Mouse (Mus musculus): ENCODE data around the gene Slc16a1. TPM values are rescaled to one million over a fixed set of nuclear protein-coding genes. Genes with fewer than 3 reads are reported as not detected.
"Not testable (repeated sequence)": the region's sequence is repeated elsewhere in the genome, so short reads cannot be mapped to it uniquely, and the experiment has no call there.

Gene Slc16a1
- total RNA-seq, 2 experiments from 2014 or later: 173 to 202 TPM

DNA sequence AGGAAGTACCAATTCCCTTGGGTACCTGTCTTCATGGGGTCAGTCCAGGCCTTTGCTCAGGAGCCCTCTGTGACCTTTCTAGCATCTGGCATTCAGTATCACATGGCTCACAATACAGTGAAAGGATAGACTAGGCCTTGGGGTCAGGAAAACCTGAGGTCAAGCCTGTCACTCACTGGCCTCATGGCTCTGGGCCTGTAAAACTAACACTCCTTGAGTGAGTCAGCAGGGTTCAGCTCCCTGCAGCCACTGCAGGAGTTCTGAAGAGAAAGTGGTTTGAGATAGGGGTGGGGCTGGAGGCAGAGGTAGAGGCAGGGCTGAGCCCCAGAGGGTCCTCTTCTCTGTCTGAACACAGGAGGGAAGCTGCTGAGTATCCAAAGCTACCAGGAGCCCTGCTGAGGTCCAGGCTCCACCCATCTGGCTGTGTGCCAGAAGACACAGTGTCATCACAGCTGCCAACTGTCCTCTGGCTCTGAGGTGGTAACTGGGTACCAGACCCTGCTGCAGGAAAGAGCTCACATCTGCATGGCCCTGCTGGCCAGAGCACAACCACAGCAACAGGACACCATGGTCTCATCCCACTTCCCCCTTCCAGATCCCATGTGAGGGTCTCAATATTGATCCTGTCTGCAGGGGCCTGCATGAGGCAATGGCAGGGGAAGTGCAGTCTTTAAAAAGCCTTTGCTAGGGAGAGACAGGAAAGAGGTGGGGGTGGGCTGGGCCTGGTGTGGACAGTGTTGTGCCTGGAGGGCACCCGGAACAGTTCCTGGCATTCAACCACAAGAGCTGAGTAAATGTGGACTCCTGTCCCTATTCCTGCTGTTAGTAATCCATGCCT lies 31.9 kb downstream of the Slc16a1 start:
- intact Hi-C loops (cut with DNase I): loop anchor here (10.0 kb wide), 1 partner anchor 656 kb away; no protein-coding TSS in a partner anchor
- not testable (repeated sequence) for DNase-seq

DNA sequence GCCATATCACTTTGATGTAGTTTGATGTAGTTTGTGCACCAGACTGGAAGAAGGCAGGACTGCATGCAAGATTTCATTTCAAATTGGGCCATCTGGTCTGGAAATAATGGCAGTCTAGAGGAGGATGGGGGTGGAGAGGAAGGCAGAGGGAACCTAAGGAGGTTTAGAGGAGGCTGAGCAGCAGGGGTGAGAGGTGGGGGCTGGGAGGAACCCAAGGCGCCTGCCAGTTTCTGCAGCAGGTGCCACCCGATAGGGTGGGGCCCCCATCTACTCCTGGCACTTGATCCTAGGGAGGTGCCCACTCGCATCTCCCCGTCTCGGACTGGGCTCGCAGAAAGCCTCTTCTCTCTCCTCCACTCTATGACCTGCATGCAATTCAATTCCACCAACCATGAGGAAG lies 33.1 kb downstream of the Slc16a1 start:
- DNase-seq: no peak
- intact Hi-C loops (cut with DNase I): loop anchor here (10.0 kb wide), 1 partner anchor 657 kb away; no protein-coding TSS in a partner anchor

DNA sequence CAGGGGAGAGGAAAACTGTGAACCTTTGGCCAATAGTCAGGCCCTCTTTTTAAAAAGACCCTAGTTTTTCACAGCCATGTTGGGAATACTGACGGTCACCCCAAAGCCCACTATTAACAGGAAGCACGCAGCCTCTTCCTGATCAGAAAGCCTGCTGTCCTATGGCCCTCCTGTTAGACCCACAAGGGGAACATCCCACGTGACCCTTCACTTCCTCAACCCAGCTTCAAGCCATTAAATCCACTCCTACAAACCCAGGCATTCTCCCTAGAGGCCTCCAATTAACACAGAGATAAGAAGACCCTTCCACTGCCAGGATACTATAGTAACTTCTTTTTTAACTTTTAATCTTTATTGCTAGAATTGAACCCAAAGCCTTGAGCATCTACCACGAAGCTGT lies 33.6 kb downstream of the Slc16a1 start:
- intact Hi-C loops (cut with DNase I): loop anchor here (10.0 kb wide), 1 partner anchor 657 kb away; no protein-coding TSS in a partner anchor
- no peak for DNase-seq

DNA sequence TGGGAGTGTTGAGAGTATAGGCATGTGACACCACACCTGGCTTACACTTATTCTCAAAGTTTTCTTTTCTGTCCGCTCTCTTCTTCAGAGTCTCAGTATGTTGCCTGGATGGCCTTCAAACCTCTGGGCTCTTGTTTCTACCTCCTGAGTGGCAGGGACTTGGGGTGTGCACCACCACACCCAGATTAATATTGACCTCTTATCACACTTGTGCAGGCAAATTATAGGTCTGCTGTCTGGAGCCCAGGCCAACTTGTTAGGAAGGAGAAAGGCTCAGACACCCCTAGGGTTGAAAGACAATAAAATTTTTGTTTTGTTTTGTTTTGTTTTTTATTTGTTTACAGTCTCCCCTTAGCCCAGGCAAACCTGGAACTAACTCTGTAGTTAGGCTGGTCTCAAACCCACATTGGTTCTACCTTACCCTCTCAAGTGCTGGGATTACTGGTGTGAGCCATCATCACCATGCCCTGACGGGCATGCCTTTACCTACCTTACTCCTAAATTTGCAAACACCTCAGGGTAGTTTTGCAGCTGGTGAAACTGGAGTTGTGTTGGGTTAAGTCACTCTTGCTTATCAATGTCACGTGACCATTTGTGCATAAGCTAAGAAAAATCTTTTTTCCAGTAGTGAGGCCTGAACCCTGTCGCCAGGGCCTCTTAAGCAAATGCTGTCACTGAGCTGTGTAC lies 35.3 kb downstream of the Slc16a1 start:
- intact Hi-C loops (cut with DNase I): loop anchor here (2.0 to 10.0 kb wide), 2 partner anchors 161 to 659 kb away; no protein-coding TSS in a partner anchor
- no peak for DNase-seq

DNA sequence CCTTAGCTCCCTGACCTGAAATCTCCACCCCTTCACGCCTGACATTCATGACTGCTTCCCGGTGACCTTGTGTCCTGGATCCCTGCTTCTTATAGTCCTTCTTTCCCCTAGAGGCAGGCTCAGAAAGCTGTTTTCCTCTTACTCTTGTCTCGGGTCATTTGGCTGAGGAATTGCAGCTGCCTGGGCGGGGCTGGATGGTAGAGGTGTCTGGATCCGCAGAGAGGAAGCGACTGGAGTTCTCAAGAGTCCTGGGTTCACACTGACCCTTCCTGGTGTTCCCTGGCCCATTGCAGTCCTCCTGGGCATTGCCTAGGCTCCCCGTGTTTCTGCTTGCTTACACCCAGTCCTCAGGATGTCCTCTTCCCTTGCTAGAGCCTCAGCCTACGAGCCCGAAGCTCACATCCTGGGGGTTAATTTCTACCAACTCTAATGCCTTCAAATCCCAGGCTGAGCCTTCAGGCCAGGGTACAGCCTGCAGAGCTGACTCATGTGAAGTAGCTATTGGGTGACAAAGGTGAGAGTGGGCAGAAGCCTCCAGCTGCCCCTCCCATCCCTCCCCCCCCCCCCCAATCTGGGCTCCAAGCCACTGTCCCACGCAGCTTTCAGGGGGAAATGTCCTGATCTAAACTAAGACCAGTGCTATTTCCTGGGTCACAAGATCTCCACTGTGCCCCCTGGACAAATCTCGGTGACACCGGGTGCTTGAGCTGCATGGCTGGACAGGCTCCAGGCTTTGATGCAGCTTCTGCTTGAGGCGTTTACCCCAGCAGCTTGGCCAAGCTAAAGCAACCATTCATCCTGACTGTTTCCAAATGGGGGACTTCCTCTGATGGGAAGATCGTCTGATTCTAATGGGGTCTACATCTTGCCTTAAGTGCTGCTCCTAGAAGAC lies 36.1 kb downstream of the Slc16a1 start:
- peak; percentile 62 to 67 for DNase-seq
- intact Hi-C loops (cut with DNase I): loop anchor here (1.0 to 10.0 kb wide), 5 partner anchors 30 to 660 kb away; no protein-coding TSS in a partner anchor

DNA sequence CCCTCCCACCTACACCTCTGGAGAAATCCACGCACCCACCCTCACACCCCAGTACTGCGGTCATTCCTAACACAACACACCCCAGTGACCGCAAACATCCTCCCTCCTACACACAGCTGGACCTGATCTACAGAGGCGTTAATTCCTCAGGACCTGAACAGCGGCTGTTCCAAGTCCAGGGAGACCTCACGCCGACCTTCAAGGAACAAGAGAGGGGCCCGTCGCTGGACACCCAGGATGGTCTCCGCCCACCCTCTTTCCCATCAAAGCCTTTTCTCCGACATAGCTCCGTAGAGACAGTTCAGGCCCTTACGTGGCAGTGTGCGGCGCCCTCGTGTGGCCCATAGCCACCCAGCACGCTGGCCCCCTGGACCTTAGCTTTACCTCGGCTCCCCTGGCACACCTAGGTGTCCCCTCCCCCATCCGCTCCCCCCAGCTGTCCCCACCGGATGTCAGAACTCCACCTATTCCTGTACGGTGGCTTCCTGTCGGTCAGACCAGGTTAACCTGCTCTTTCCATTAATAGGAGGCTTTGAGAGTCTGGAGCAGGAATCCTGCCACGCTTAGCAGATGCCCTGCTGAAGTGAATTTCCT lies 36.9 kb downstream of the Slc16a1 start:
- intact Hi-C loops (cut with DNase I): loop anchor here (1.0 to 10.0 kb wide), 5 partner anchors 31 to 661 kb away; no protein-coding TSS in a partner anchor
- DNase-seq: peak; percentile 84 to 87

DNA sequence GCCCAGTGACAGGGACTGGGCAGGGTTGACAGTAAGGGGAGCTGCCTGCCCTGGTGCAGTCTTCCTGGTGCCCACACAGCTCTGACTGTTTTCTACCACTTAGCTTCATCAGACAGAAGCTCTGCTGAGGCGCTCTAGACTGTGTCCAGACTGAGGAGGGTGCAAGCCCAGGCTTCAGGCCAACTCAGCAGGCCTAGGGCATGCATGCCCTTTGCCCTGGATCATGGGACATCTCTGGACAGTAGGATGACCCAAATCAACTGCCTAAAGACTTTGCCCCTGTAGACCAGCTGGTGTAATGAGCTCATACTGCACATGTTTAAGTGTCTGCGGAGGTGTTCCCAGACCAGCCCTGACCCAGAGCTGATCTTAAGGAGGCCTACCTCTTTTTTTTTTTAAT lies 39.3 kb downstream of the Slc16a1 start:
- no peak for DNase-seq
- intact Hi-C loops (cut with DNase I): loop anchor here (5.0 to 10.0 kb wide), 2 partner anchors 80 to 663 kb away; no protein-coding TSS in a partner anchor

DNA sequence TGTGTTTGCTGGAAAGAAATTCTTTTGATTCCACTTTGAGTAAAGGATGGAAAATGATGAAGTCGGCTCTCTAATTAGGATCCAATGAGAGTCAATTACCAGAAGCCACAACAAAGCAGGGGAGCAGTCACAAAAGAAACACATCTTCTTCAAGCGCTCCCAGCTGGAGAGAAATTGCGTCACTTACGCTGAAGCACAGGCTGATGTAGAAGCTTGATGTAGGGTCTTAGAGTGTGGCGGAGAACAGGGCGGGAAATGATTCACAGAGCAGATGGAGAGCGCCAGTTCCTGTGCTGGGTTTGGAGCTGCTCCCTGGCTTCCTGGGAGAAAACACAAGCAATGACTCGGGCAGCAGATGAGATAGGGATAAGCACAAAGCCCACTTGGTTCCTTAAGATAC lies 40.4 kb downstream of the Slc16a1 start:
- intact Hi-C loops (cut with DNase I): loop anchor here (5.0 to 10.0 kb wide), 2 partner anchors 82 to 664 kb away; no protein-coding TSS in a partner anchor
- DNase-seq: no peak

DNA sequence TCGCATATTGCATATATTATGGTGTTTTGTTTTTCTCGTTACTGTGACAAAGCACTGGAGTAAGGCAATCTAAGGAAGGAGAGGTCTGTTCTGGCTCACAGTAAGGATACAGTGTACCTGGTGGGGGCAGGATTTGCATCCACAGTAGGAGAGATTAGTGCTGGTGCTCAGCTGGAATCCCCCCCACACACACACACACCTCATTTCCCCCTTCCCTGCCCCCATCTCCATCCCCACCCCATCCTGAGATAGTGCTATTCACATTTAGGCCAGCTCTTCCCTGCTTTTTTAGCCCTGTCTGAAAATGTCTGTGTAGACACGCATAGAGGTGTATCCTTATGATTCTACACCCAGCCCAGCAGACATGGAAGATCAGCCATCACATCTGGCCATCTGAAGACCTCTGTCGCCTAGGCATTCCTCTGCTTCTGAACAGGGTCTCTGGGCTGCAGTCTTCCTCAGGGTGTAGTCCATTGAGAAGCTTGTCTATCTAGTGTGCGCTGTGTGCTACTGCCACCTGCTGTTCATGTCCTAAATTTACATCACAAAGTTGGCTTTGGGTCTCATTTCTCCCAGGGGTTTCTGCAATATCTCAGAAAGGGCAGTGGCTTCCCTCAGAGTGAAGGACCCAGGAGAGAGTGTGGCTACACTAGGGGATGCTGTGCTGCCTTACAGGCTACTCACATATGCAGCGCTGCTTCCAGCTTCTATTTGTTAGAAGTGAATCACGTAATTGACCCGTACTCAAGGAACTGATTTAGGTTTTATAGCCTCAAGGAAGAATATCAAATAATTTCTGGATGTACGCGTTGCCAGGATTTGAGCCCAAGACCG lies 44.4 kb downstream of the Slc16a1 start:
- intact Hi-C loops (cut with DNase I): loop anchor here (1.0 to 5.0 kb wide), 3 partner anchors 142 to 236 kb away; no protein-coding TSS in a partner anchor
- peak; percentile 66 to 80 for DNase-seq

DNA sequence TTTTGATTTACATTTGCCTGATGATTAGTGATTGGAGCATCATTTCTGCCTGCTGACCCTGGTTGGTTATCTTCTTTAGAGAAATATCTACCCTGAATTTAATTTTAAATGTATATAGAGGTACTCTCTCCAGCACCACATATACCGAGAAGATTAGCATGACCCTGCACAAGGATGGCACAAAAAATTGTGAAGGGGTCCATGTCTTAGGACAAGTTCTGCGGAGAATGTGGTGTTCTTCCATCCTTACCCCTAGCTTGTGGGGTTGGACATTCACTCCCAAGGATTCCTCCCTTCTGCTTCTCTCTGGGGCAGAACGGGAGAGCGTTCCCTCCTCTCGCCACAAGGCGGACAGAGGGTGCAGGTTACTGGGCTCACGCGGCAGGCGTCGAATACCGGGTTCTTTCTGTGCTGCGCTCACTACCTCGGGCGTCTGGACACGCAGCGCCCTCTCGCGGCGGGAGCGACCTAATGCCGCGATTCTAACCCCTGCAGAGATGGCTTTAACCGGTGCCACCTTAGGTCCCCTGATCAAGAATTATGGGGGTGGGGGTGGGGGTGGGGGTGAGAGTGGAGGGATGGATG lies 62.4 kb downstream of the Slc16a1 start:
- intact Hi-C loops (cut with DNase I): no loop called here
- DNase-seq: peak; percentile 79 to 87

DNA sequence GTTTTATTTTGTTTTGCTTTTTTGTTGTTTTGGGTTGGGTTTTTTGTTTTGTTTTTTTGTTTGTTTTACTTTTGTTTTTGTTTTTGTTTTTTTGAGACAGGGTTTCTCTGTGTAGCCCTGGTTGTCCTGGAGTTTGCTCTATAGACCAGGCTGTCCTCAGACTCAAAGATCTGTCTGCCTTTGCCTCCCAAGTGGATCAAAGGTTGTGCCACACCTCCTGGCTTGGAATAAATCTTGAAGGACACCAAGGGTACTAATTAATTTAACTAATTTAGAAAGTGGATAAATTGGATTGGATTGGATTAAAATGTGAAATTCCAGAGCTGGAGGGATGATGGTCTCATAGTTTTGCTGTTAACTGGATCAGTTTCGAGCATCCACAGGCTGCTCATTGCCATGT lies 63.3 kb downstream of the Slc16a1 start:
- no peak for DNase-seq

DNA sequence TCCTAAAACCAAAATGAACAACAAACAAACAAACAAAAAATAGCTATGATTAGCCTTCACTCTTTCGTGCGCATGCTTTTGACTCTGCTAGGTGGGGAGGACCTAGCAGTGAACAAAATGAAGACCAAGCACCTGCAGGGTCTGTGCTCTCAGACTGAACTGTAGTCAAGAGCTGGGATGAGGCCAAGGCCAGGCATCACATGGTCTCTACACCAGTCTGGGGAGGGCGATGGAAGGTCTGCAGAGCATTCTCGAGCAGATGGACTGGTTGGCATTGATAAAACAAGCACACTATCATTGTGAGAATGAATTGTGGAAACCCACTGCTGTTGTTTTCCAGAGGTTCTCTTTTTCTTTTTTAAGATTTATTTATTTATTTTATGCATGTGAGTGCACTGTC lies 65.5 kb downstream of the Slc16a1 start:
- DNase-seq: no peak
- intact Hi-C loops (cut with DNase I): no loop called here

More for the DNA sequence above, 63.3 kb downstream of the Slc16a1 start:
- intact Hi-C loops (cut with DNase I): no loop called here

DNA sequence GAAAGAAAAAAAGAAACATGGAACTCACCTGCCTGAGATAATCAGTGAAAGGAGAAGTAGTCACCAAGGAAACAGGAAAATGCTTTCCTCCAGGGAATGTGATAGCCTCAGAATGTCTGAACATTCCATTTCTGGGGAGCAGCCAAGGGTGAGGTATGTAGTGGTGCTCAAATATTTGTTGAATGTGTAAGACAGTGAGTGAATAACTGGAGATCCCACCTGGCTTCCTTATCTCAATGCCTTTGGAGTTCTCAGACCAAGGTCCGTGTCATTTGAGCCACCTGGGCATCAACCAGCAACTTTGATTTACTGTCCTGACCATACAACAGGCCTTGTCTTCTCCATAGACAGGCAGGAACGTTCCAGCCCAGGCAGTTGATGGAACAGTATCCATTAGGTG lies 68.0 kb downstream of the Slc16a1 start:
- DNase-seq: peak in 1 of 2 experiments; percentile 13
- intact Hi-C loops (cut with DNase I): no loop called here

DNA sequence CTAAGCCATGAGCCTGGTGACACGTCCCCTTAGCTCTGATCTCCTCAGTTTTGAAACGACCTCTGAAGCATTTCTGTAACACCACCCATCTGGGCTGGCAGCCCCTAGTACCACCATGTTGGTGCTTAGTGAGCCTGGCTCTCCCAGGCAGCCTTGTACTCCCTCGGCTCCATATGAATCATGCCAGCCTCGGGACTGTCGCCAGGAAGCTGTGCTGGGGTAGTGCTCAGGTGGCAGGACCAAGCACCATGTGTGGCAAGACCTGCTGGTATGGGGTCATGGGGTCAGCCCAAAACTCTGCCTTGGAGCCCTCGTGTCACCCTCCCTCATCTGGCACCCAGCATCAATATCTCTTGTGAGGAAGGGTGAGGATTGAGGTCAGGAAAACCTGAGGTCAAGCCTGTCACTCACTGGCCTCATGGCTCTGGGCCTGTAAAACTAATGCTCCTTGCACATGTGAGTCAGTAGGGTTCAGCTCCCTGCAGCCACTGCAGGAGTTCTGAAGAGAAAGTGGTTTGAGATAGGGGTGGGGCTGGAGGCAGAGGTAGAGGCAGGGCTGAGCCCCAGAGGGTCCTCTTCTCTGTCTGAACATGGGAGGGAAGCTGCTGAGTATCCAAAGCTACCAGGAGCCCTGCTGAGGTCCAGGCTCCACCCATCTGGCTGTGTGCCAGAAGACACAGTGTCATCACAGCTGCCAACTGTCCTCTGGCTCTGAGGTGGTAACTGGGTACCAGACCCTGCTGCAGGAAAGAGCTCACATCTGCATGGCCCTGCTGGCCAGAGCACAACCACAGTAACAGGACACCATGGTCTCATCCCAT lies 68.7 kb downstream of the Slc16a1 start:
- intact Hi-C loops (cut with DNase I); DNase-seq: not testable (repeated sequence)

DNA sequence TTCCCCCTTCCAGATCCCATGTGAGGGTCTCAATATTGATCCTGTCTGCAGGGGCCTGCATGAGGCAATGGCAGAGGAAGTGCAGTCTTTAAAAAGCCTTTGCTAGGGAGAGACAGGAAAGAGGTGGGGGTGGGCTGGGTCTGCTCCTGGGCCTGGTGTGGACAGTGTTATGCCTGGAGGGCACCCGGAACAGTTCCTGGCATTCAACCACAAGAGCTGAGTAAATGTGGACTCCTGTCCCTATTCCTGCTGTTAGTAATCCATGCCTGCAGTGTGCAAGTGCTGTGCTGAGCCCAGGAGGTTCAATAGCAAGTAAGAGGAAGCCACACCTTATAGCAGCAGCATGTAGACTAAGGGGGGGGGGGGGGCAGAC lies 69.3 kb downstream of the Slc16a1 start:
- intact Hi-C loops (cut with DNase I); DNase-seq: not testable (repeated sequence)

Data from heart, postnatal 10 days (tissue).